Mouse (Mus musculus): ENCODE measurements at regions not wholly inside any gene's neighbourhood (a gene's known extent, or its start where the extent isn't known, plus 50 kb on each side); places are given as distances from the start of the nearest gene placed in this dataset.
"Not testable (repeated sequence)": the region's sequence is repeated elsewhere in the genome, so short reads cannot be mapped to it uniquely, and the experiment has no call there.

GRCm38 (mm10) chr10:66640890-66641847, 454.8 kb upstream of the Jmjd1c start:
- DNase-seq (ENCODE audit: low read depth in 2 of 2, low spot score in 2 of 2), result no peak

- DNase-seq (ENCODE audit: low read depth in 2 of 2, low spot score in 2 of 2), result no peak
Measured at GRCm38 (mm10) chr10:66641966-66642365, 454.0 kb upstream of the Jmjd1c start.

DNA sequence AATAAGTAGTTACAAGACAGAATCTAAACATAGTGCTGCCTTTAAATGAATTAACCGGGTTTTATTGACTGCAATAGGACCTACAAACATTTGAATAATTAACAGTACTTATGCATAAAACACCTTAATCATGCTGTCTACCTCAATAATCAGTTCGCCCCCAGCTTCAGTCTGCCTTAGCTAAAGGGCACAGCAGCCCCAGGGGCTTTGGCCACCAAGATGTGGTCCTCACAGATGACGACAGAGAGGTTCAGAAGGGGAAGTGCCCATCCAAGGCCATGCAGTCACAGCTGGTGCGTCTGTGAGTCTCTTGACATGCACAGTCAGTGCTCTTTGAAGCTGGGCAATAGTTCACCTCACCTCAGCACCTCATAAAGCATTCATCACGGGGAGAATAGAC, 452.8 kb upstream of the Jmjd1c start:
- no peak for DNase-seq (ENCODE audit: low read depth in 2 of 2, low spot score in 2 of 2)

DNA sequence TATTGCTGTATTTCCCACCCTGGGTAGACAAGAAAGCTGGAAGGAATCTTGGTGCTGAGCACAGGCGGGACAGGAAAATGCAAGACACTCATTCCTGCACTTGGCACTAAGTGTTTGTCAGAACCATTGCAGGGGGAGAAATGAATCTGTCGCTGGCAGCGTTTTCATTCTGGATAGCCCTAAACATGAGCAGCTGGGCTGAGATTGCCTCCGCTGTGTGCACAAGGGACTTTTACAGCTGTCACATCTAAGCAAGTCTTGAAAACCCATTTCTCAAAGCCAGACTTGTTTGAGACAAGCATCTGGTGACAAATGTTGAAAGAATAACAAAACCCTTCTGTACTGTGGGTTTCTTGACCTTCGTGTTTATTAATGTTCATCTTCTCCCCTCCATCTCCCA, 438.4 kb upstream of the Jmjd1c start:
- DNase-seq (ENCODE audit: low read depth in 2 of 2, low spot score in 2 of 2), result no peak

- DNase-seq (ENCODE audit: low read depth in 2 of 2, low spot score in 2 of 2), result no peak
Measured at GRCm38 (mm10) chr10:66683160-66683559, 412.8 kb upstream of the Jmjd1c start.

DNA sequence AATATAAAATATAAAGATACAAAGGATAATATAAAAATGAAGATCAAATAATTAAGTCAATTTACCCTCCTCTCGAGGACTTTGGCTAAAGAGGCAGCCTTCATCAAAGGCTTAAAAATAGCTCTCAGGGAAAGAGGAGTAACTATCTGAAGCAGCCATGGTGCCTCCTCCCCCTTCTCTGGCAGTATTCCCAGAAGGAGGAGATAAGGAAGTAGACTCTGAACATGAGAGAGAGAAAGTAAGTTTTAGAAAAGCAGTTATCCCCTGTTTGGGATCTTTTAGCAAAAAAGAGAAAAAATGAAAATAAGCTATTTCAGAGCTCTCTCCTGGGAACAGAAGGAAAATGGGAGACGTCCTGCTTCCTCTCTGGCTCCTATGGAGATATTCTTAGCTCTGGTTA, 406.7 kb upstream of the Jmjd1c start:
- not testable (repeated sequence) for DNase-seq (ENCODE audit: low read depth in 2 of 2, low spot score in 2 of 2)

DNA sequence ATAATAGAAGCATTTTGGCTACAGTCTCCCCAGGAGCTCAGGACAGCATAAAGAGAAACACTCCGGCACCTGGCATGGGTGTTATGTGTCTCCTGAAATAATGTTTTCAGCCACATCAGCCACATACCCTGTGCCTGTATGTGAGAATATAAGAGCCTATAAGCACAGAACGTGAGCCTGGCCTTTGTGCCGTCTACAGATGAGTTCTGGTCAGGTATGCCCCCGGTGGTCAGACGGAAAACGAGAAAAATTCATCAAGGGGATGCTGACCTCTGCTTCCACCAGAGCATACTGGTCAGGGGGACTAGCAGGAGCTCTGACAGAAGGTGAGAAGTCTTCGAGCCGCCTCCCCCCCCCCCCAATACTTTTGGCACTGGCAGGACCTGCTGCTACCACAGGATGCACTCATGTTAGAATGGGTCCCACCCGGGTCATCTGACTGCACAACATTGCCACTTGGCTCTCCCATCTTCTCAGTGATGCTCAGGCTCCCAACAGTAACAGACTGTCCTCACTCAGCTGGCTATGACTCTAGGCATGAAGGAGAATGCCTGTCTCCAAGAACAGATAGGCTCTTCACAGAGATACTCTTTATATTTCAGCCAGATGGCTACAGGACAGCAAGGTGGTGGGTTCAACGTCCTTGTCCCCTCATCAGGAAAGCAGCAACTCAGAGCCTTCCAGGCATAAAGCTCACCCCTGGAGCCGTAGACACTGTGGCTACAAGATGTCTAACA, 401.2 kb upstream of the Jmjd1c start:
- no peak for DNase-seq (ENCODE audit: low read depth in 2 of 2, low spot score in 2 of 2)

DNA sequence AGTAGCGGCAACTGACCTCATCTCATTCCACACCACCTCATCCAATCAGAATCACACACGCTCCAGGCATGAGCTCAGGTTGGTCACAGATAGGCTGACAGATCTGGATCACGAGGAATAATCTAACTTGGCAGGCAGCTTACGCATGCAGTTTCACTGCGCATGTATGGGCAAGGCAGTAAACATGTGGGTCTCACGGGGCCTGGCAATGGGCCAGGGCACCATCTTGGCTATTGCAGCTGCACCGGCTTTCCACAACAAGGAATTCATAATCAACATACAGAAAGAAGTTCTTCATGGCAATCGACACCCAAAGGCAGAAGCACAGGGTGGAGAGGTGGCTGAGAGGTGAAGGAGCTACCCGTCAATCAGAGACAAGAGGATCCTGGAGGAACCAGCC, 381.0 kb upstream of the Jmjd1c start:
- DNase-seq (ENCODE audit: low read depth in 2 of 2, low spot score in 2 of 2), result not testable (repeated sequence)

GRCm38 (mm10) chr10:66717909-66718308, 378.0 kb upstream of the Jmjd1c start:
- DNase-seq (ENCODE audit: low read depth in 2 of 2, low spot score in 2 of 2), result no peak

GRCm38 (mm10) chr10:66719796-66720195, 376.1 kb upstream of the Jmjd1c start:
- no peak for DNase-seq (ENCODE audit: low read depth in 2 of 2, low spot score in 2 of 2)

DNA sequence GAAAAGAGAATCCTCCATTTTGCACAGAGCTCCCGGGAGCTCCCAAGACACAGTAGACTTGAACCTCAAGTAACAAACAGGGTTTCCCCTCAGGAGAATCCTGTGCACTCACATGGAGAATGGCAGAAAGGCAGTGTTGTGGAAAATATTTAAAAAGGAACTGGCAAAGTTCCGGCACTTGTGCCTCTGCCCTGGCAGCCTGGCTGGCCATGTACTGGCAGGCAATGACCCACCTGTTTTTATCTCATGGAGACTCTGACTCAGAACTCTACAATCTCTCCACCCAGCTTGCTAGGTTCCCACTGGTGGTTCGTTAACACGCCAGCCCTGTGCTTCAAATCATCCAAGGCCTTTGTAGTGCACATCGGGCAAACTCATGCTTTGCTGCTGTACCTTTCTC, 362.3 kb upstream of the Jmjd1c start:
- DNase-seq (ENCODE audit: low read depth in 2 of 2, low spot score in 2 of 2), result no peak

GRCm38 (mm10) chr10:66734853-66735252, 361.1 kb upstream of the Jmjd1c start:
- no peak for DNase-seq (ENCODE audit: low read depth in 2 of 2, low spot score in 2 of 2)

DNA sequence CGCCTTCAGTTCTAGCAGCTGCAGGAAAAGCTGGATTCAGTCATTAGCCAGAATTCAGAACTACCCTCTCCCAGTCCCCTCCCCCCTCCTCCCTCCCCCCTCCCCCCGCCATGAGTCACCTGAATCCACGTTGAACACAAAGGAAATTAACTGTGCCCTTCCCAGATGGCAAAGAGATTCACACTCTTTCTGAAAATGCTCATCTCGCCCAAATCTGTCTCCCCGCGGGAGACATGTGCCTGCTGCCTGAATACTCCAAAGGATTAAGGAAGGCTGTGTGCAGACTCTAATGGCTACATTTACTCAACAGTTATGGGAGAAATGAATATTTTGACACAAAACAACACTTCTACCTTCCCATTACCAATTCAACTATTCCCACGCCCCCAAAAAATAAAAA, 356.9 kb upstream of the Jmjd1c start:
- DNase-seq (ENCODE audit: low read depth in 2 of 2, low spot score in 2 of 2), result no peak

DNA sequence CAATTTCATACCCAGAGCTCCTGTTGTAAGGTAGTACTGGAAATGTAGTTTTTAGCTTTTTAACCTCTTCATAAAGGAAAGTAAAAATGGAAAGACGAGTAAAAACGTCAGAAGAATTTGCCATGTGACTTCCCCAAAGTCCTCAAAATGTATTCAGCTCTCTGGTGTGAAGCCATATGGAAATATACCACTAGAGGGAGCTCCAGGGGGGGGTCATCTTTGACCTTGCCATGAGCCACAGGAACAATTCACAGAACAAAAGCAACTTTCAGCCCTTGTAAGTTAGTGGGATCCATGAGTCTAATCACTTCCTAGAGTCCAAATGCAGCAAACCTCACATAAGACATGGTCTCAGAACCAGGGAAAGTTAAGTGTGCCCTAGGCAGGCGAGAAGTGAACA, 354.1 kb upstream of the Jmjd1c start:
- DNase-seq (ENCODE audit: low read depth in 2 of 2, low spot score in 2 of 2), result no peak

- no peak for DNase-seq (ENCODE audit: low read depth in 2 of 2, low spot score in 2 of 2)
Measured at GRCm38 (mm10) chr10:66743254-66743653, 352.7 kb upstream of the Jmjd1c start.

GRCm38 (mm10) chr10:66745871-66746270, 350.1 kb upstream of the Jmjd1c start:
- DNase-seq (ENCODE audit: low read depth in 2 of 2, low spot score in 2 of 2), result no peak

- DNase-seq (ENCODE audit: low read depth in 2 of 2, low spot score in 2 of 2), result no peak
Measured at GRCm38 (mm10) chr10:66752237-66752810, 343.6 kb upstream of the Jmjd1c start.

DNA sequence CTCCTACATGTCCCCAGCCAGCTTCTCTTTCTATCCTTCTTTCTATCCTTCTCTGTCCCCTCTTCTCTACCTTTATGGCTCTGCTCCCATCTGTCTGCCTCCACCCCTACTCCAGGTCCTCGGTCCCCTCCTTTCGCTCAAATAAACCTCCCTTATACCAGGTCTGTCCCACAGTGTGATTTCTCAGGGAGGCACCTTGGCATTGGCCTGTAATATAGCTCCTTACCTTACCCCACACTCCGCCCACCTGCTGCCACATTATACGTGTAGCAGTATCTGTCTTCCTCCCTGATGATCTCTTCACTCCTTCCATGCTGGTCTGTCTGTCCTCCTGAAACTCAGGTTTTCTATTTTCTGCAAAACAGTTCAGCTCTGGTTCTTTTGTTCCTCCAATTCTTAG, 339.1 kb upstream of the Jmjd1c start:
- DNase-seq (ENCODE audit: low read depth in 2 of 2, low spot score in 2 of 2), result no peak

DNA sequence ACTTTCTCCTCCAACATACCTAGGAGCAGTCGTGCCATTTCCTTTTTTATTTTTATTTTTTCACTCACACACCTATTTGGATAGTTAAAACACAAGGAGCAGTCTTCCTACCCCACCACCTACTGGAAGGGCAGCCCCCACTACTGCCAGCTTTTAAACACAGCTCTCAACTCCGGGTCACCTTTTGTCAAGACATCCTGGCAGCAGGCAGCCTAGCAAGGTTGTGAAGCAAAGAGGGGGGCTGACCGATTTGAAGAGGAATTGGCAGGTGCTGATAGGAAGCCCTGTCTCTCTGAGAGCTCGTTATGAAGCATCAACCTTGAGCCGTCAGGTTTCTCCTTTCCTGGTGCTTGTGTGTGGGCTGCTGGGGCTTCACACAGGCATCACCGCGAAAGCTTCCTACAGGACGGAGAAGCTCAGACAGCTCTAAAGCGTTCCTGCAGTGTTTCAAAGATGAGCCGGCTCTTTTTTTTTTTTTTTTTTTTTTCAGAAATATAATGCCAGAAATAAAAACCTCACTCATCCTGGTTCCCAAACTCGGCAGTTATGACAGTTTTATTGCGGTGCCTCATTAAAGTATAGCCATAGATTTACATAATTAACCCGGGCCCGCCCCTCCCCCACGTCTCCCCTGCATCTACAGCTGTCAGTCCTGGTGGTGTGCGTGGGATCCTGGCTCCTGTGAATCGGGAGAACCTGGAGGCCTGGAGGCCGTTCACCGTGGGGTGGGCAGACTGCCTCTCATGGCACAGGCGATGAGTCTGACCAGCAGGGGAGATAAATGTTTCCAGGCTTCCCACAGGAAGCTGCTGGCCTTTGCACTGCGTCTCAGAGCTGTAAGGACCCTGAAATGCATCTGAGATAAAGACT, 325.5 kb upstream of the Jmjd1c start:
- no peak for DNase-seq (ENCODE audit: low read depth in 2 of 2, low spot score in 2 of 2)

DNA sequence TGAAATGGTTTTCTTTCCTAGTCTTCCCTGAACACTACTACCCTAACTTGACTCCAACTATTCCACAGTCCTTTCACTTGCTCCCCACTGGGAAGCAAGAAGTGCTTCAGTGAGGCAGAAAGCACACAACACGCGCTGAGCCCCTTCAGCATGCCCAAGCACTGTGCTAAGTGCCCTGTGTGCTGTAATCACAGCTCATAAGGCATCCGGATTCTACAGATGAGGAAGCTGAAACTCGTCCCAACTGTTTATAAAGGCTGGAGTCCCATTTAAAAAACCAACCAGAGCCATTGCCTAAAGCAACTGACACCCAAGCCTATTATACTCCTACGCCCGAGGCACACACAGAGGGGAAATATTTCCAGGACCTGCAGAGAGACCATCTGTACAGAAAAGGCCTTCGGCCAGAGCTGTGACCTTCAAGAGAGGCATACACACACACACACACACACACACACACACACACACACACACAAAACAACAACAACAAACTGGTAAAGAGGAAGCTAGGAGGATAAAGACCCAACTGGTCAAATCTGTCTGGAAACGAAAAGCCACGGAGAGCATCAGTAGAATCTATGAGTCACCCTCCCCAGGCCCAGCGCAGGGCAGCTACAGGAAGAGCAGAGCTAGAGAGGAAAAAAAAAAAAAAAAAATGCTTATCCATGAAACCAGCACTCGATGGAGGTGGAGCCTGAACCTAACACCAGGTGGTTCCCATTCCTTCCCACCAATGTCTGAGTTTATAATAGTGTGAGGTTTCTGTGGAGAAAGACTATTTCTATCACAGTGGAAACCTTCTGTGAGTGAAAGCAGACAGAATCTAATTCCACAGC, 315.4 kb upstream of the Jmjd1c start:
- DNase-seq (ENCODE audit: low read depth in 2 of 2, low spot score in 2 of 2), result no peak

All from CD8-positive naive resting alpha-beta T cell, adult 2 months (primary cell).